Mouse (Mus musculus): ENCODE measurements around the gene Fam102b.

DNA sequence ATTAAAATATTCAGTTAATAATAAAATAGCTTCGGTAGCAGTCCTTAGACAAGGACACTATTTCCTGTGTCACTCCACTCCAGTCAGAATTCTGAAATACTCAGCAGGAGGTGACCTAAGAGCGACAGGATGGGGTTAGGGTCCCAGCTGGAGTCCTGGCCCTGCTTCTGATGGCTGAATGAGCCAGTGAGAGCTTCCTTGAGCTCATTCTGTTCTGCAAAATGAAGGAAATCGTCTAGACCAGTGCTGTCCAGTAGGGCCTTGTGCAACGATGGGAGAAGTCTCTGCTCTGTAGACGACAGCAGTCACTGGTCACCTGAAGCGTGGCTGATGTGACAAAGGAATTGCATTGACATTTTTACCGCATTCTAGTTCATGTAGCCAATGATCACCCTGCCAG is 16.0 kb upstream of the Fam102b start:
- no peak for TF ChIP-seq CTCF (IDR thresholded peaks at IDR 0.05; ENCODE audit: low read depth)
- TF ChIP-seq EP300 (optimal IDR thresholded peaks at IDR 0.05): no peak
